Mouse (Mus musculus): ENCODE data around the gene Apobec4. TPM values are rescaled to one million over a fixed set of nuclear protein-coding genes. Genes with fewer than 3 reads are reported as not detected.
"Not testable (repeated sequence)": the region's sequence is repeated elsewhere in the genome, so short reads cannot be mapped to it uniquely, and the experiment has no call there.

Gene Apobec4
- total RNA-seq, 2 experiments from 2014 or later: not detected

GRCm38 (mm10) chr1:152766032-152766772 is 15.9 kb downstream of the Apobec4 start, which contains the start of the genes Rgl1 and Arpc5:
Gene Rgl1, minus strand, starts transcription at chr1:152766351.
Gene Arpc5, plus strand, starts transcription at chr1:152766542.
- peak; percentile 97 to 98 for DNase-seq (ENCODE audit: low spot score in 2 of 2)

GRCm38 (mm10) chr1:152766804-152767748 is 16.7 kb downstream of the Apobec4 start:
- DNase-seq (ENCODE audit: low spot score in 2 of 2): peak; percentile 37 to 53

GRCm38 (mm10) chr1:152767749-152768488 is 17.6 kb downstream of the Apobec4 start:
- DNase-seq (ENCODE audit: low spot score in 2 of 2): peak; percentile 89 to 90

- DNase-seq (ENCODE audit: low spot score in 2 of 2): no peak
These were observed 20.7 kb downstream of the Apobec4 start for GRCm38 (mm10) chr1:152771016-152771415.

- not testable (repeated sequence) for DNase-seq (ENCODE audit: low spot score in 2 of 2)
These were observed 24.2 kb downstream of the Apobec4 start for GRCm38 (mm10) chr1:152774601-152775000.

GRCm38 (mm10) chr1:152779071-152779737 is 28.9 kb downstream of the Apobec4 start:
- peak; percentile 67 to 78 for DNase-seq (ENCODE audit: low spot score in 2 of 2)

GRCm38 (mm10) chr1:152784620-152785019 is 34.3 kb downstream of the Apobec4 start:
- no peak for DNase-seq (ENCODE audit: low spot score in 2 of 2)

- not testable (repeated sequence) for DNase-seq (ENCODE audit: low spot score in 2 of 2)
These were observed 35.1 kb downstream of the Apobec4 start for GRCm38 (mm10) chr1:152785446-152785845.

- DNase-seq (ENCODE audit: low spot score in 2 of 2): no peak
These were observed 36.6 kb downstream of the Apobec4 start for GRCm38 (mm10) chr1:152786953-152787352.

- no peak for DNase-seq (ENCODE audit: low spot score in 2 of 2)
These were observed 37.8 kb downstream of the Apobec4 start for GRCm38 (mm10) chr1:152788121-152788660.

- DNase-seq (ENCODE audit: low spot score in 2 of 2): no peak
These were observed 39.9 kb downstream of the Apobec4 start for GRCm38 (mm10) chr1:152790254-152790653.

- no peak for DNase-seq (ENCODE audit: low spot score in 2 of 2)
These were observed 40.5 kb downstream of the Apobec4 start for GRCm38 (mm10) chr1:152790821-152791220.

GRCm38 (mm10) chr1:152791269-152791668 is 40.9 kb downstream of the Apobec4 start:
- no peak for DNase-seq (ENCODE audit: low spot score in 2 of 2)

GRCm38 (mm10) chr1:152792736-152793494 is 42.6 kb downstream of the Apobec4 start:
- peak; percentile 33 to 38 for DNase-seq (ENCODE audit: low spot score in 2 of 2)

- no peak for DNase-seq (ENCODE audit: low spot score in 2 of 2)
These were observed 43.3 kb downstream of the Apobec4 start for GRCm38 (mm10) chr1:152793495-152794130.

- no peak for DNase-seq (ENCODE audit: low spot score in 2 of 2)
These were observed 45.4 kb downstream of the Apobec4 start for GRCm38 (mm10) chr1:152795688-152796255.

- DNase-seq (ENCODE audit: low spot score in 2 of 2): no peak
These were observed 46.4 kb downstream of the Apobec4 start for GRCm38 (mm10) chr1:152796683-152797263.

- DNase-seq (ENCODE audit: low spot score in 2 of 2): no peak
These were observed 47.8 kb downstream of the Apobec4 start for GRCm38 (mm10) chr1:152798125-152798524.

Measured in layer of hippocampus, postnatal 10 days (tissue).